Mouse (Mus musculus) gastrocnemius, postnatal 10 days (tissue): Measurements from ENCODE around the gene Il25. TPM values are rescaled to one million over a fixed set of nuclear protein-coding genes. Genes with fewer than 3 reads are reported as not detected.

Experiments
- microRNA-seq, 2 experiments: library from miRNA; unstranded; fragments of <30 nt; microRNA quantifications; one replicate each; pipeline ENCODE4 v1.2.0; 2021
- total RNA-seq, 2 experiments: library from RNA; stranded (reverse); gene quantifications; 2 replicates each; pipeline ENCODE4 v1.2.3; 2021

The Il25 gene
- total RNA-seq, 2 experiments from 2014 or later = not detected

Small RNAs within 50 kb of the gene (microRNA-seq; reads per million reads assigned to microRNA genes)
- 0.50 to 2.2 reads per million in 2 experiments for gene Mir208a
- gene Mir208b = 67.0 to 151 reads per million in 2 experiments

Other genes with a start within 250 kb of the Il25 start
- gene 1700123O20Rik, start 246.5 kb upstream of the Il25 start, total RNA-seq = 10 to 100 TPM; 16.2 to 16.9 TPM
- gene Acin1, start 245.8 kb upstream of the Il25 start, total RNA-seq = 100 to 1,000 TPM in 1 of 2 experiments, 10 to 100 TPM in 1; 90.7 to 110 TPM
- not detected for gene Gm29776, start 233.9 kb upstream of the Il25 start, total RNA-seq
- gene Cebpe, start 220.5 kb upstream of the Il25 start, total RNA-seq = under 1 TPM in 1 of 2 experiments, not detected in 1; 0.50 TPM
- gene Slc7a8, start 150.7 kb upstream of the Il25 start, total RNA-seq = 1 to 10 TPM; 5.7 to 7.5 TPM
- not detected for gene Rnf212b, start 118.6 kb upstream of the Il25 start, total RNA-seq
- 1 to 10 TPM; 6.8 to 8.4 TPM for gene Homez, start 61.7 kb upstream of the Il25 start, total RNA-seq
- 1 to 10 TPM; 4.2 to 6.8 TPM for gene Ppp1r3e, start 55.1 kb upstream of the Il25 start, total RNA-seq
- gene Bcl2l2, start 49.3 kb upstream of the Il25 start, total RNA-seq = 10 to 100 TPM; 28.2 to 29.3 TPM
- 1 to 10 TPM in 1 of 2 experiments, under 1 TPM in 1; 0.94 to 5.0 TPM for gene Gm20521, start 49.3 kb upstream of the Il25 start, total RNA-seq
- gene Pabpn1, start 40.2 kb upstream of the Il25 start, total RNA-seq = 10 to 100 TPM; 80.2 to 99.9 TPM
- 10 to 100 TPM; 11.8 to 13.9 TPM for gene Slc22a17, start 19.6 kb upstream of the Il25 start, total RNA-seq
- gene Efs, start 6.6 kb upstream of the Il25 start, total RNA-seq = 10 to 100 TPM; 12.6 to 16.0 TPM
- 1 to 10 TPM; 1.6 to 3.3 TPM for gene Cmtm5, start 3.6 kb downstream of the Il25 start, total RNA-seq
- 100 to 1,000 TPM in 1 of 2 experiments, 10 to 100 TPM in 1; 90.4 to 107 TPM for gene Myh6, start 34.2 kb downstream of the Il25 start, total RNA-seq
- gene Gm17428, start 44.2 kb downstream of the Il25 start, total RNA-seq = not detected
- 100 to 1,000 TPM; 393 to 495 TPM for gene Myh7, start 61.9 kb downstream of the Il25 start, total RNA-seq
- gene Ngdn, start 82.8 kb downstream of the Il25 start, total RNA-seq = 10 to 100 TPM; 22.4 to 24.1 TPM
- gene Zfhx2, start 159.6 kb downstream of the Il25 start, total RNA-seq = 1 to 10 TPM; 1.8 to 3.0 TPM
- gene Thtpa, start 162.1 kb downstream of the Il25 start, total RNA-seq = 10 to 100 TPM; 12.8 to 13.9 TPM
- 1 to 10 TPM; 4.6 to 5.0 TPM for gene Ap1g2, start 173.9 kb downstream of the Il25 start, total RNA-seq
- 1 to 10 TPM; 1.5 to 1.6 TPM for gene Jph4, start 184.2 kb downstream of the Il25 start, total RNA-seq